29 mouse cellular contexts compared by ENCODE assay signal in the genomic region with DNA sequence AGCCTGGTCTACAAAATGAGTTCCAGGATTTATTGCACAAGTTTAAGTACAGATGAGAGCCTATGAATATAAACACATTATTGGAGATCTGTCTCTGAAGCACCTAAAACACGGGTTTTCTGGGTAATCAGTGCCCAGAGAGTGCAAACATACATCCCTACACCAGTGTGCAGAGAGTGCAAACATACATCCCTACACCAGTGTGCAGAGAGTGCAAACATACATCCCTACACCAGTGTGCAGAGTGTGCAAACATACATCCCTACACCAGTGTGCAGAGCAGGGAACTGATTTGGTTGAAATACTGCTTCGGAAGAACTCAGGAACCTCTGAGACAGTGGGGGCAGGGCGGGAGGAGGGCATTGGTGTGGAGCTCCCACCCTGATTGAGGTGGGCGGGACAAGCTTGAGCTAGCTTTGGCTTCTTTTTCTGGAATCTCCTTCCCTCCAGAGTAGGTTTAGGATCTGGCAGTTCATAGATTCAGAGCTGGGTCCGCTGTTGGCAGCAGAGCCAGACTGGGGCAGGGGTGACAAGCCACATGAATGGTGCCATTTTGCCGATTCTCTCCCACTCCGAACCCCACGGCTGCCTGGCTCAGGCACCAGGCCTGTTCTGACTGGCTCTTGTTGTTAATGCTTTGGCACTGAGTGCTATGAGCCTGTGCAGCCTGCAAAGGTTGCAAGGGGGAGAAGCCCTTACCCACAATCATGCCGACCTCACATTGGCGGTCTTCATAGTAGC. TPM values are rescaled to one million over a fixed set of nuclear protein-coding genes. Genes with fewer than 3 reads are reported as not detected.
DNase-seq lines count a peak whose midpoint lies in the region; ATAC-seq and TF ChIP-seq lines count a peak whose summit lies in the region.
"Had no signal": no experiment of that assay in that cellular context is flagged by ENCODE, and none has a peak within 500 bp of the region (broad histone marks: within the 10 kb centered on the region; RNA-seq: fewer than 3 reads in every experiment).

No protein-coding gene starts in this region.

- 89% methylated on average over 10 of the region's 10 CpGs for WGBS in forebrain, embryonic 11.5 days
- 82% methylated on average over 10 of the region's 10 CpGs for whole genome bisulfite sequencing in forebrain, embryonic 15.5 days
- 69% methylated on average over 10 of the region's 10 CpGs for WGBS in hindbrain, postnatal 0 days
- WGBS in hindbrain, embryonic 13.5 days: 85% methylated on average over 10 of the region's 10 CpGs

- H3K36me3 ChIP-seq in forebrain, embryonic 11.5 days (ENCODE audit: control insufficient read depth, insufficient read depth, low read length): no peaks in the 10 kb centered on the region
- H3K36me3 ChIP-seq in forebrain, embryonic 15.5 days: no peaks in the 10 kb centered on the region
- no peaks in the 10 kb centered on the region for H3K36me3 ChIP-seq in hindbrain, postnatal 0 days (ENCODE audit: insufficient read depth, low read length)
- H3K36me3 ChIP-seq in hindbrain, embryonic 13.5 days: no peaks in the 10 kb centered on the region
- no peaks in the 10 kb centered on the region for H3K36me3 ChIP-seq in E14TG2a.4 (ENCODE audit: insufficient read depth, low read length)
- H3K36me3 ChIP-seq: embryonic facial prominence, embryonic 12.5 days; forebrain, embryonic 12.5 days; heart, embryonic 13.5 days; limb, embryonic 15.5 days; liver, embryonic 15.5 days; lung, embryonic 15.5 days had no signal

- no peak overlapping the region for H3K9ac ChIP-seq in forebrain, embryonic 11.5 days (ENCODE audit: low read length)
- no peak overlapping the region for H3K9ac ChIP-seq in forebrain, embryonic 15.5 days (replicated peaks)
- no peak overlapping the region for H3K9ac ChIP-seq in hindbrain, postnatal 0 days (replicated peaks; ENCODE audit: low read length)
- no peak overlapping the region for H3K9ac ChIP-seq in hindbrain, embryonic 13.5 days
- H3K9ac ChIP-seq: embryonic facial prominence, embryonic 12.5 days; forebrain, embryonic 12.5 days; heart, embryonic 13.5 days; limb, embryonic 15.5 days; liver, embryonic 15.5 days; lung, embryonic 15.5 days had no signal

- H3K27ac ChIP-seq in forebrain, embryonic 11.5 days (ENCODE audit: low read depth, low read length): no peak overlapping the region
- H3K27ac ChIP-seq in forebrain, embryonic 15.5 days (replicated peaks): no peak overlapping the region
- peak overlapping the region; percentile 26; the same call in 1 of the 2 replicates for H3K27ac ChIP-seq in hindbrain, postnatal 0 days
- H3K27ac ChIP-seq in hindbrain, embryonic 13.5 days: no peak overlapping the region; the same call in 1 of the 2 replicates
- H3K27ac ChIP-seq: embryonic facial prominence, embryonic 12.5 days; forebrain, embryonic 12.5 days; heart, embryonic 13.5 days; left cerebral cortex, adult 2 months; limb, embryonic 15.5 days; liver, embryonic 15.5 days; lung, embryonic 15.5 days had no signal

- DNase-seq in forebrain, embryonic 11.5 days (ENCODE audit: low spot score): peak; percentile 50
- DNase-seq in hindbrain, postnatal 0 days (ENCODE audit: low spot score): peak; percentile 31
- DNase-seq in brain, adult 2 months (ENCODE audit: low read depth, low spot score): peak; percentile 66
- DNase-seq: adrenal gland, postnatal 14 days; cerebellum, adult 9-11 months; gastrocnemius, postnatal 10 days; kidney, postnatal 36 days; lung, postnatal 36 days; thymus, adult 18-20 months had no signal

- ATAC-seq in forebrain, embryonic 11.5 days (replicated peaks; ENCODE audit: low FRiP score): no peak
- ATAC-seq in forebrain, embryonic 15.5 days (replicated peaks): no peak
- ATAC-seq in hindbrain, postnatal 0 days: no peak; the same call in 1 of the 2 replicates
- ATAC-seq in hindbrain, embryonic 13.5 days (ENCODE audit: low FRiP score): no peak
- no peak for ATAC-seq in activated CD4-positive, CD25-positive, alpha-beta regulatory T cell, adult 4 months
- ATAC-seq: CD4-positive, CD25-positive, alpha-beta regulatory T cell, adult 4 months; intestine, postnatal 0 days; midbrain, embryonic 16.5 days; Patski had no signal

- no peaks in the 10 kb centered on the region; the same call in 1 of the 2 replicates for H3K27me3 ChIP-seq in forebrain, embryonic 11.5 days (ENCODE audit: control insufficient read depth, insufficient read depth, low read length)
- no peaks in the 10 kb centered on the region for H3K27me3 ChIP-seq in forebrain, embryonic 15.5 days
- H3K27me3 ChIP-seq in hindbrain, postnatal 0 days (ENCODE audit: insufficient read depth, low read length): no peaks in the 10 kb centered on the region
- H3K27me3 ChIP-seq in hindbrain, embryonic 13.5 days: no peaks in the 10 kb centered on the region; the same call in none of the 2 replicates
- H3K27me3 ChIP-seq in E14TG2a.4 (ENCODE audit: insufficient read depth, low read length): peaks cover 43% of the 10 kb centered on the region
- H3K27me3 ChIP-seq: embryonic facial prominence, embryonic 12.5 days; limb, embryonic 15.5 days; Patski had no signal

- no peak overlapping the region for H3K4me2 ChIP-seq in forebrain, embryonic 11.5 days (ENCODE audit: low read depth, low read length, severe bottlenecking)
- no peak overlapping the region for H3K4me2 ChIP-seq in forebrain, embryonic 15.5 days (replicated peaks)
- H3K4me2 ChIP-seq in hindbrain, postnatal 0 days (ENCODE audit: low read depth, low read length): no peak overlapping the region
- H3K4me2 ChIP-seq in hindbrain, embryonic 13.5 days: no peak overlapping the region
- H3K4me2 ChIP-seq: embryonic facial prominence, embryonic 12.5 days; forebrain, embryonic 12.5 days; heart, embryonic 13.5 days; limb, embryonic 15.5 days; liver, embryonic 15.5 days; lung, embryonic 15.5 days had no signal

- peaks cover 8% of the 10 kb centered on the region; the same call in 1 of the 2 replicates for H3K4me1 ChIP-seq in forebrain, embryonic 11.5 days (replicated peaks; ENCODE audit: control insufficient read depth, insufficient read depth, low read length)
- H3K4me1 ChIP-seq in forebrain, embryonic 15.5 days: peaks cover 16% of the 10 kb centered on the region
- H3K4me1 ChIP-seq in hindbrain, postnatal 0 days (ENCODE audit: insufficient read depth, low read length): peaks cover 15% of the 10 kb centered on the region
- H3K4me1 ChIP-seq in hindbrain, embryonic 13.5 days (replicated peaks): peaks cover 33% of the 10 kb centered on the region
- H3K4me1 ChIP-seq in E14TG2a.4 (replicated peaks; ENCODE audit: low read depth, low read length): peaks cover 42% of the 10 kb centered on the region

- H3K9me3 ChIP-seq in forebrain, embryonic 11.5 days (ENCODE audit: control insufficient read depth, low read length): no peaks in the 10 kb centered on the region
- H3K9me3 ChIP-seq in forebrain, embryonic 15.5 days: no peaks in the 10 kb centered on the region
- H3K9me3 ChIP-seq in hindbrain, postnatal 0 days (ENCODE audit: low read length): no peaks in the 10 kb centered on the region
- H3K9me3 ChIP-seq in hindbrain, embryonic 13.5 days: no peaks in the 10 kb centered on the region
- no peaks in the 10 kb centered on the region for H3K9me3 ChIP-seq in E14TG2a.4 (ENCODE audit: low read length)
- H3K9me3 ChIP-seq: embryonic facial prominence, embryonic 12.5 days; forebrain, embryonic 12.5 days; heart, embryonic 13.5 days; limb, embryonic 15.5 days; liver, embryonic 15.5 days; lung, embryonic 15.5 days; megakaryocyte, embryonic 14.5 days had no signal

- TF ChIP-seq CTCF in hindbrain, postnatal 0 days (IDR thresholded peaks at IDR 0.05; ENCODE audit: low read depth): no peak
- TF ChIP-seq CTCF in E14TG2a.4 (conservative IDR thresholded peaks at IDR 0.05; ENCODE audit: low read length): no peak

- no peak overlapping the region for H3K4me3 ChIP-seq in forebrain, embryonic 11.5 days (ENCODE audit: low read depth, low read length)
- no peak overlapping the region for H3K4me3 ChIP-seq in forebrain, embryonic 15.5 days
- no peak overlapping the region for H3K4me3 ChIP-seq in hindbrain, postnatal 0 days (ENCODE audit: low read length)
- H3K4me3 ChIP-seq in hindbrain, embryonic 13.5 days: no peak overlapping the region
- peak overlapping the region; percentile 51 for H3K4me3 ChIP-seq in E14TG2a.4 (replicated peaks; ENCODE audit: low read length)
- H3K4me3 ChIP-seq: embryonic facial prominence, embryonic 12.5 days; forebrain, embryonic 12.5 days; heart, embryonic 13.5 days; left cerebral cortex, adult 2 months; limb, embryonic 15.5 days; liver, embryonic 15.5 days; lung, embryonic 15.5 days; megakaryocyte, embryonic 14.5 days had no signal

RNA-seq across cellular contexts. Expression of a gene that starts 7.4 kb away (rescaled TPM):
- 0.47 and 1.3 TPM in 2 replicates for polyA plus RNA-seq in forebrain, embryonic 11.5 days (2014; fragmentation: Nextera tagmentation; extraction: Ambion mirVana)
- 0.32 and 1.6 TPM in 2 replicates for polyA plus RNA-seq in forebrain, embryonic 15.5 days (2015; fragmentation: Nextera tagmentation; extraction: Ambion mirVana)
- 0.79 TPM in 1 of 2 replicates, not detected in the other for total RNA-seq in hindbrain, postnatal 0 days (2014; rRNA removed)
- not detected in 2 replicates for polyA plus RNA-seq in hindbrain, postnatal 0 days (2015; fragmentation: Nextera tagmentation; extraction: Ambion mirVana)
- 1.9 and 2.7 TPM in 2 replicates for polyA plus RNA-seq in hindbrain, embryonic 13.5 days (2015; fragmentation: Nextera tagmentation; extraction: Ambion mirVana)
- polyA plus RNA-seq in activated CD4-positive, CD25-positive, alpha-beta regulatory T cell, adult 4 months (2017; shearing (Covaris generic)): not detected
- total RNA-seq: adrenal gland, postnatal 14 days; gastrocnemius, postnatal 10 days; granulocyte monocyte progenitor cell, adult 5-6 weeks; layer of hippocampus, postnatal 10 days; left cerebral cortex, adult 2 months; left cerebral cortex, postnatal 36 days had no signal
- polyA plus RNA-seq: CD4-positive, CD25-positive, alpha-beta regulatory T cell, adult 4 months; midbrain, embryonic 16.5 days; neural tube, embryonic 14.5 days; Patski had no signal

RNA-seq across cellular contexts. Expression of a gene that starts 27.9 kb away (rescaled TPM):
- polyA plus RNA-seq in forebrain, embryonic 11.5 days (2014; fragmentation: Nextera tagmentation; extraction: Ambion mirVana): 130 TPM in 2 replicates
- polyA plus RNA-seq in forebrain, embryonic 15.5 days (2015; fragmentation: Nextera tagmentation; extraction: Ambion mirVana): 72.6 and 76.4 TPM in 2 replicates
- 32.9 and 36.6 TPM in 2 replicates for total RNA-seq in hindbrain, postnatal 0 days (2014; rRNA removed)
- 49.5 and 51.6 TPM in 2 replicates for polyA plus RNA-seq in hindbrain, postnatal 0 days (2015; fragmentation: Nextera tagmentation; extraction: Ambion mirVana)
- 54.3 and 57.0 TPM in 2 replicates for polyA plus RNA-seq in hindbrain, embryonic 13.5 days (2015; fragmentation: Nextera tagmentation; extraction: Ambion mirVana)
- polyA plus RNA-seq in activated CD4-positive, CD25-positive, alpha-beta regulatory T cell, adult 4 months (2017; shearing (Covaris generic)): 10 to 100 TPM; 20.6 to 26.9 TPM

RNA-seq across cellular contexts. Expression of a gene that starts 43.9 kb away (rescaled TPM):
- polyA plus RNA-seq in forebrain, embryonic 11.5 days (2014; fragmentation: Nextera tagmentation; extraction: Ambion mirVana): 1.8 and 4.5 TPM in 2 replicates
- 6.8 and 7.7 TPM in 2 replicates for polyA plus RNA-seq in forebrain, embryonic 15.5 days (2015; fragmentation: Nextera tagmentation; extraction: Ambion mirVana)
- total RNA-seq in hindbrain, postnatal 0 days (2014; rRNA removed): 3.2 and 9.1 TPM in 2 replicates
- polyA plus RNA-seq in hindbrain, postnatal 0 days (2015; fragmentation: Nextera tagmentation; extraction: Ambion mirVana): 7.1 and 7.5 TPM in 2 replicates
- polyA plus RNA-seq in hindbrain, embryonic 13.5 days (2015; fragmentation: Nextera tagmentation; extraction: Ambion mirVana): 4.2 and 6.1 TPM in 2 replicates
- polyA plus RNA-seq in activated CD4-positive, CD25-positive, alpha-beta regulatory T cell, adult 4 months (2017; shearing (Covaris generic)): not detected
- total RNA-seq: gastrocnemius, postnatal 10 days; granulocyte monocyte progenitor cell, adult 5-6 weeks had no signal
- polyA plus RNA-seq: CD4-positive, CD25-positive, alpha-beta regulatory T cell, adult 4 months had no signal

RNA-seq across cellular contexts. Expression of a gene that starts 44.2 kb away (rescaled TPM):
- 20.4 and 24.9 TPM in 2 replicates for polyA plus RNA-seq in forebrain, embryonic 11.5 days (2014; fragmentation: Nextera tagmentation; extraction: Ambion mirVana)
- 10.0 and 10.4 TPM in 2 replicates for polyA plus RNA-seq in forebrain, embryonic 15.5 days (2015; fragmentation: Nextera tagmentation; extraction: Ambion mirVana)
- total RNA-seq in hindbrain, postnatal 0 days (2014; rRNA removed): 21.2 and 24.9 TPM in 2 replicates
- 30.6 and 33.3 TPM in 2 replicates for polyA plus RNA-seq in hindbrain, postnatal 0 days (2015; fragmentation: Nextera tagmentation; extraction: Ambion mirVana)
- 21.9 and 24.5 TPM in 2 replicates for polyA plus RNA-seq in hindbrain, embryonic 13.5 days (2015; fragmentation: Nextera tagmentation; extraction: Ambion mirVana)
- polyA plus RNA-seq in activated CD4-positive, CD25-positive, alpha-beta regulatory T cell, adult 4 months (2017; shearing (Covaris generic)): under 1 TPM in 1 of 2 experiments, not detected in 1; 0.56 TPM
- total RNA-seq: granulocyte monocyte progenitor cell, adult 5-6 weeks had no signal

RNA-seq across cellular contexts. Expression of a gene that starts 49.5 kb away (rescaled TPM):
- polyA plus RNA-seq in forebrain, embryonic 11.5 days (2014; fragmentation: Nextera tagmentation; extraction: Ambion mirVana): 25.5 and 27.2 TPM in 2 replicates
- 86.0 and 95.9 TPM in 2 replicates for polyA plus RNA-seq in forebrain, embryonic 15.5 days (2015; fragmentation: Nextera tagmentation; extraction: Ambion mirVana)
- 130 TPM in 2 replicates for total RNA-seq in hindbrain, postnatal 0 days (2014; rRNA removed)
- polyA plus RNA-seq in hindbrain, postnatal 0 days (2015; fragmentation: Nextera tagmentation; extraction: Ambion mirVana): 72.3 and 81.7 TPM in 2 replicates
- 76.0 and 78.1 TPM in 2 replicates for polyA plus RNA-seq in hindbrain, embryonic 13.5 days (2015; fragmentation: Nextera tagmentation; extraction: Ambion mirVana)
- polyA plus RNA-seq in activated CD4-positive, CD25-positive, alpha-beta regulatory T cell, adult 4 months (2017; shearing (Covaris generic)): 10 to 100 TPM; 25.6 to 26.7 TPM
